Mouse (Mus musculus): Measurements from ENCODE around the gene Bag6.

DNA sequence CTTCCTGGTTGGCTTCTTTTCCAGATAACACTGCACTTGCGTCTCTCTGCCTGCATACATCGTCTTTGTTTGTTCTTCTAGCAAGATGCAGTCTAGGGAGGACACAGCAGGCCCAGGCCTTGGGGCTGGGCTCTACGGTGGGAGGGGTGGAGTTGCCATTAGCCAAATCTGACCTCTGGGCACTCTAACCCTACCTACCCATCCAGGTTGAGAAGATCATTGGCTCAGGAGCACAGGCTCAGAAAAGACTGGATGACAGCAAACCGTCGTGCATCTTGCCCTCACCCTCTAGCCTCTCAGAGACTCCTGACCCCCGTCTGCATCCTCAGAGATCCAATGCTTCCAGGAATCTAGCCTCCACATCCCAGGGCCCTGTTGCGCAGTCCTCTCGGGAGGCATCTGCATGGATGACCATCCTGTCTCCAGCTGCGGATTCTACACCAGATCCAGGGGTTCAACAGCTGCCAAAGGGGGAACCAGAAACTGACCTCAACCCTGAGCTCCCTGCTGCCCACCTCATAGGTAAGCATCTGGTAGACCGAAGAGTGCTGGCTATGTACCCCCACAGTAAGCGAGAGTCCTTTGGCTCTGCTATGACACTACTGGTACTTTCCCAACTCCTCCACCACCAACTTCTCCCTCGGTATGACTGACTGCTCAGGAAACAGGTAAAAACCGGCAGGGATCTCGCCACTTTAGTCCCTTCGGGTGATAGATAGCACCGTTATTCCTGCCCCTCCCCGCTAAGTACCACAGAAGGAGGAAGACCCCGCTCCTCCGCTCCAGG is 60.1 kb downstream of the Bag6 start:
- TF ChIP-seq CTCF (IDR thresholded peaks at IDR 0.05; ENCODE audit: low read depth, low read length) (no peak), GATA1 (IDR thresholded peaks at IDR 0.05; ENCODE audit: borderline replicate concordance, low read length) (no peak), GATA2 (IDR thresholded peaks at IDR 0.05; ENCODE audit: borderline replicate concordance, low read depth, low read length) (no peak), TAL1 (conservative IDR thresholded peaks at IDR 0.05; ENCODE audit: low read depth, low read length) (no peak), POLR2AphosphoS5 (IDR thresholded peaks at IDR 0.05; ENCODE audit: insufficient replicate concordance, low read depth, low read length) (no peak)

All from G1E (cell line).